Mouse (Mus musculus): Measurements from ENCODE around the gene Cdca8. TPM values are rescaled to one million over a fixed set of nuclear protein-coding genes. Genes with fewer than 3 reads are reported as not detected.

Cdca8 gene
- total RNA-seq, 2 experiments from 2014 or later: 272 to 294 TPM

DNA sequence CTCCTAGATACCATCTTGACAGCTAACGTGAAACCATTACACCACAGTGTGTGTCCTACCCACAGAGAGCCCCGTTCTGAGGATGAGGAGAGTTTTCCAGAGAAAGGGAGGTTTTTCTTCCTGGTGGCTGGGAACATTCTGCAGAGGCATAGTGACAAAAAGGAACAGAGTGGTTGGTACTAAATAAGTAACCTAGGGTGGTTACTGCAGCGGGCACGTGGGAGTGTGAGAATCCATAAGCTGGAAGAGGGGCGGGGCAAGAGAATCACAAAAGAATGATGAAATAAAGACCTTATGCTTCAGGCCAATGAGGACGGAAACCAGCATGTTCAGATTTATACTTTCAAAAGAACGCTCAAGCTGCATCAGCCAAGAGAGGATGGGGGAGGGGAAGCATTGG, 50.4 kb downstream of the Cdca8 start:
- no peak for ATAC-seq (replicated peaks; ENCODE audit: low FRiP score, poor library complexity, severe bottlenecking)

DNA sequence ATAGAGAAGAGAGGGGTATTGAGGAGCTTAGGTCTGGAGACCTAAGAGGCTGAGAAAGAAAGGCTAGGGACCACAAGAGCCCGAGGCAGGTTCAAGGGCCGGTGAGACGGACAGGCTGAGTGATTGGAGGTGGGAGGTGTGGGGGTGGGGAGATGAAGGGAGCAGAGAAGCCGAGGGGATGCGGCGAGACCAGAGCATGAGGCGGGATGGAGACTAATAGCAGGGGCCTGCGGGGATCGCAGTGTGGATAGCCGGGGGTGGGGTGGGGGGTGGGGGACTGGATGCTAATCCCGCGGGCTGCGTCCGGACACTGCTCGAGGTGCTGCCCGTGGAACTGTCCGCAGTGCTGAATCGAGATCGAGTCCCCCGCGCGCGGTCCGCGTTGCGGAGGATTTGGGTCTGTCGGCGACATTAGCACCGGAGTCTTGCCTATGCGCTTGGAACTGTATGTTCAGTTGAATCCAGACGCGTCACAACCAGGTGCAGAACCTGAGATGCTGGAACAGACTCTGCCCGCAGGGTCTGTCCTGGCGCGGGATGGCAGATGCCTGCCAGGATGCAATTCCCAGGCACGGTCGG, 56.9 kb downstream of the Cdca8 start:
- ATAC-seq (replicated peaks; ENCODE audit: low FRiP score, poor library complexity, severe bottlenecking): no peak

DNA sequence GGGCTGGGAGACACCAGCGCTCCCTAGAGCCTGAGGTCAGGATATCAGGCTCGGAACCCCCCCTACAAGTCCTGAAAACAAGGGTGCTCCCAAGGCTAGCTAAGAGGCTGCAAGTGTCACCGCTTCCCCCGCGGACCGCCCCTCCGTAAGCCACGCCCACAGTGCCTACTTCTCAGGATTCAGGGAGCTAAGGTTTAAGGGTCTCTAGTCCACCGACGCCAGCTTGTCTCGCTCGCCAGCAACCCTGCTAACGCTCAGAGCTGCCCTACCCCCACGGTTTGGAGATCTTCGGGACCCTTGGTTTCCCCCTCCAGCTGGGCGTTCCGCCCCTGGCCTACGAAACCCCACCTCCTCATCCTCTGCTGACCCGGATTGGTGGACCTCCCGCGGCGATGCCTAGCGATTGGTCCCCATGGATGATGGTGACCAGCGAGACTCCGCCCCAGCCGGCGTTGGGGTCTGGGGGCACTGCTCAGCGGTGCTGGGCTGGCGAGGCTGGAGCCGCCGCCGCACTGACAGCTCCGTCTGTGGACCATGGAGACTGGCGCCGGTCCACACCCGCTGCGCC, 57.7 kb downstream of the Cdca8 start:
- no peak for ATAC-seq (replicated peaks; ENCODE audit: low FRiP score, poor library complexity, severe bottlenecking)

DNA sequence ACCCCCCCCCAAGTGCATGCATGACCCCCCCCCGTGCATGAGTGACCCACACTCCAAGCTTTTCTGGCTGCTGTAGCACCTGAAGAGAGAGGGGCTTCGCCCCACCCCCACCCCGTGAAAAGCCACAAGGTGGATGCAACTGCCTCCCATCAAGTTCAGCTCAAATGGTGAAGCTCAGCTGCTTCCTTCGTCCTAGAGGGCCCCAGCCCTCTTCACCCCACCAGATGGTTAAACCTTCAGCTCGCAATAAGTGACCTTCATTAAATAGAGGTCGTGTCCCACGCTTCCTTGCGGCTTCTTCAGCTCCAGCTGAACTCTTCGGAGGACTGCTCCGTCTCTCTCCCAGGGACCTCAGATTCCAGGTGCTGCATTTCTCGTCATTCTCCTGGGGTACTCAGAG, 58.5 kb downstream of the Cdca8 start, which contains the start of gene Epha10:
Gene Epha10 (plus strand): TSS at position 301 of the 400 bp plus-strand sequence.
- no peak for ATAC-seq (replicated peaks; ENCODE audit: low FRiP score, poor library complexity, severe bottlenecking)

DNA sequence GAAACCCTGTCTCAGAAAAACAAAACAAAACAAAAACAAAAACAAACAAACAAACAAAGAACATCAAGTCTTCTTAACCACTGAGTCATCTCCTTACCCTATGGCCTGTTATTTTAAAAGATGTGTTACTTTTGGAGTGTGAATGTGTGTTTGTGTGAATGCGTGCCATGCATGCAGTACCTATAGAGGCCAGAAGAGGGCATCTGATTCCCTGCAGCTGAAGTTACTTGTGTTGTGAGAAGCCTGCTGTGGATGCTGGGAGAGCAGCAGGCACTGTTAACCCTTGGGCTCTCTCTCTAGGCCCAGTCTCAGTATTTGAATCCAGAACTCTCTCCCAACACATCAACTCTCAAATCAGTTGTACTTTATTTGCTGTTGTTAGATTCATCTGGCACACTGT, 66.4 kb downstream of the Cdca8 start:
- ATAC-seq (replicated peaks; ENCODE audit: low FRiP score, poor library complexity, severe bottlenecking): no peak

Other genes starting within 250 kb of the Cdca8 start
- 10.5 and 24.7 TPM in 2 replicates for gene Utp11, start 245.7 kb downstream of the Cdca8 start, total RNA-seq (2015; ENCODE audit: low replicate concordance)
- 9.0 and 11.4 TPM in 2 replicates for gene Utp11, start 245.7 kb downstream of the Cdca8 start, total RNA-seq (2017; ENCODE audit: low replicate concordance)
- gene Fhl3, start 238.6 kb downstream of the Cdca8 start, total RNA-seq (2015; ENCODE audit: low replicate concordance): 4.0 TPM in 1 of 2 replicates, not detected in the other
- 0.64 TPM in 1 of 2 replicates, not detected in the other for gene Fhl3, start 238.6 kb downstream of the Cdca8 start, total RNA-seq (2017; ENCODE audit: low replicate concordance)
- 21.3 and 37.7 TPM in 2 replicates for gene Sf3a3, start 224.5 kb downstream of the Cdca8 start, total RNA-seq (2015; ENCODE audit: low replicate concordance)
- 43.6 and 54.1 TPM in 2 replicates for gene Sf3a3, start 224.5 kb downstream of the Cdca8 start, total RNA-seq (2017; ENCODE audit: low replicate concordance)
- 49.9 and 84.0 TPM in 2 replicates for gene Inpp5b, start 197.5 kb downstream of the Cdca8 start, total RNA-seq (2015; ENCODE audit: low replicate concordance)
- gene Inpp5b, start 197.5 kb downstream of the Cdca8 start, total RNA-seq (2017; ENCODE audit: low replicate concordance): 40.2 and 70.5 TPM in 2 replicates
- gene Mtf1, start 137.2 kb downstream of the Cdca8 start, total RNA-seq (2015; ENCODE audit: low replicate concordance): 8.6 and 21.4 TPM in 2 replicates
- 7.0 and 25.2 TPM in 2 replicates for gene Mtf1, start 137.2 kb downstream of the Cdca8 start, total RNA-seq (2017; ENCODE audit: low replicate concordance)
- 4.2 and 46.1 TPM in 2 replicates for gene Yrdc, start 88.6 kb downstream of the Cdca8 start, total RNA-seq (2015; ENCODE audit: low replicate concordance)
- gene Yrdc, start 88.6 kb downstream of the Cdca8 start, total RNA-seq (2017; ENCODE audit: low replicate concordance): 13.9 and 19.4 TPM in 2 replicates
- gene 1110065P20Rik, start 88.1 kb downstream of the Cdca8 start, total RNA-seq (2015; ENCODE audit: low replicate concordance): 2.9 and 4.2 TPM in 2 replicates
- gene 1110065P20Rik, start 88.1 kb downstream of the Cdca8 start, total RNA-seq (2017; ENCODE audit: low replicate concordance): 1.2 TPM in 1 of 2 replicates, not detected in the other
- gene Maneal, start 77.1 kb downstream of the Cdca8 start, total RNA-seq (2015; ENCODE audit: low replicate concordance): not detected in 2 replicates
- gene Maneal, start 77.1 kb downstream of the Cdca8 start, total RNA-seq (2017; ENCODE audit: low replicate concordance): not detected in 2 replicates
- gene Epha10, start 58.4 kb downstream of the Cdca8 start, total RNA-seq (2015; ENCODE audit: low replicate concordance): not detected in 2 replicates
- 0.13 TPM in 1 of 2 replicates, not detected in the other for gene Epha10, start 58.4 kb downstream of the Cdca8 start, total RNA-seq (2017; ENCODE audit: low replicate concordance)
- gene 9930104L06Rik, start 2.3 kb downstream of the Cdca8 start, total RNA-seq (2015; ENCODE audit: low replicate concordance): 1.7 and 4.0 TPM in 2 replicates
- 12.2 and 15.8 TPM in 2 replicates for gene 9930104L06Rik, start 2.3 kb downstream of the Cdca8 start, total RNA-seq (2017; ENCODE audit: low replicate concordance)
- gene Rspo1, start 47.1 kb upstream of the Cdca8 start, total RNA-seq (2015; ENCODE audit: low replicate concordance): 0.72 TPM in 1 of 2 replicates, not detected in the other
- gene Rspo1, start 47.1 kb upstream of the Cdca8 start, total RNA-seq (2017; ENCODE audit: low replicate concordance): not detected in 2 replicates
- gene Gnl2, start 77.3 kb upstream of the Cdca8 start, total RNA-seq (2015; ENCODE audit: low replicate concordance): 12.3 and 25.6 TPM in 2 replicates
- 34.7 and 36.3 TPM in 2 replicates for gene Gnl2, start 77.3 kb upstream of the Cdca8 start, total RNA-seq (2017; ENCODE audit: low replicate concordance)
- gene Dnali1, start 126.4 kb upstream of the Cdca8 start, total RNA-seq (2015; ENCODE audit: low replicate concordance): not detected in 2 replicates
- gene Dnali1, start 126.4 kb upstream of the Cdca8 start, total RNA-seq (2017; ENCODE audit: low replicate concordance): not detected in 2 replicates
- gene Snip1, start 127.4 kb upstream of the Cdca8 start, total RNA-seq (2015; ENCODE audit: low replicate concordance): 14.8 and 36.5 TPM in 2 replicates
- gene Snip1, start 127.4 kb upstream of the Cdca8 start, total RNA-seq (2017; ENCODE audit: low replicate concordance): 19.6 and 21.6 TPM in 2 replicates
- gene Meaf6, start 145.8 kb upstream of the Cdca8 start, total RNA-seq (2015; ENCODE audit: low replicate concordance): 27.0 and 66.7 TPM in 2 replicates
- gene Meaf6, start 145.8 kb upstream of the Cdca8 start, total RNA-seq (2017; ENCODE audit: low replicate concordance): 25.7 and 37.1 TPM in 2 replicates
- 0.42 and 2.5 TPM in 2 replicates for gene Zc3h12a, start 188.5 kb upstream of the Cdca8 start, total RNA-seq (2015; ENCODE audit: low replicate concordance)
- gene Zc3h12a, start 188.5 kb upstream of the Cdca8 start, total RNA-seq (2017; ENCODE audit: low replicate concordance): 0.45 TPM in 1 of 2 replicates, not detected in the other

Measured in erythroid progenitor cell, adult 5-6 weeks (primary cell).